Mouse (Mus musculus) right cerebral cortex, adult 18-20 months (tissue): ENCODE data around the gene Avpi1.

Experiments
- DNase-seq: peaks from one replicate; pipeline ENCODE4 v3.0.0; 2022; ENCODE audit warnings: mixed read lengths

Gene Avpi1

DNA sequence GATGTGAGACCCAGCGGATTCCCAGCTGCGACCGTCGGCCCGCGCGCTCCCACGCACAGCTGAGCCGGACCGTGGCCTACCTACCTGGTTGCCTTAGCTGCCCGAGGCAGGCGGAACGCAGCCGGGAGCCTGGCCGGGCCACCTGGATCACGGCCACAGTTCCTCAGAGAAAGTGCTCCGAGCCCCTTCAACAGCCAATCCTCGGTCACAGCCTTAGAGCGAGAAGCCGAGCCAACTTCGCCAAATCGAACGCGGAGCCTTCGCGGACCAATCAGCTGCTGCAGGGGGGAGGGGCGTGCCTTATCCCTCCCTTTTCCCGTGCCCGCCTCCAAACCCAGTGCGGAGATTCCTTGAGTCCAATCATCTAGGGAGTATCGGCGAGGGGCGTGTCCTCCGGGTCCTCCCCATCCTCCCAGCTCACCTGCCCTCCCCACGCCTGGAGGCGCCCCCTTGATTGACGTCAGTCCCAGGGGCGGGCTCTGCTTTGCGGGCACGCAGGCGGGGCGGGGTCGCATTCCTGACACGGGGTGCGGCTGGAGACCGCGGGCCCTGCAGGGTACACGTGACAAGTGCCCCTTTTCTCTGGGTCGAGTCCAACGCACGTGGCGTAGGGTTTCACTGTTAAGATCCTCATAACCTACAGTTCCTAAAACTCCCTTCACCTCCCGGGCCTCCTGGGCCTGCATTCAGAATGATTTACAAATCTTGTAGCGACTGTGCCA, at the start of gene Avpi1:
Gene Avpi1 (minus strand): TSS at position 273 of the 722 bp plus-strand sequence.
- DNase-seq, result peak; percentile 99

DNA sequence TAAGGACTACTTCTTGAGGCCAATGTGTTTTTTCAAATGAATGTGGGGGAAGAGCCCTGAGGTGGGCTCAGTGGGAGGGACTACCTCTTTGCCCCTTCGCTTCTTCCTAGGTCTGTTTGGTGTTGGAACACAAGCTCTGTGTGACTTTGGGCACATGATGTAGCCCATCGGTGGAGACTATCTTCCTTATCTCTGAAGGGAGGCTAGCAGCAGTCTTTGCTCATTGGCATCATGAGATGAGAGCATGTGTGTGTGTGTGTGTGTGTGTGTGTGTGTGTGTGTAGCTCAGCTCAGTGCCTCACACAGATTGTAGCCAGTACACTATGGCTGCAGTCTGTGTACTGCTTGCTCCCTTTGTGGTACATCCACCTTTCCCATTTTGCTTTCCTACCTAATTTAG, 48.6 kb upstream of the Avpi1 start:
- no peak for DNase-seq

GRCm38 (mm10) chr19:42176841-42177240, 48.0 kb upstream of the Avpi1 start:
- no peak for DNase-seq

GRCm38 (mm10) chr19:42170025-42170969, 41.4 kb upstream of the Avpi1 start:
- DNase-seq, result peak; percentile 95

GRCm38 (mm10) chr19:42169322-42169975, 40.6 kb upstream of the Avpi1 start:
- no peak for DNase-seq

GRCm38 (mm10) chr19:42167489-42167888, 38.6 kb upstream of the Avpi1 start:
- no peak for DNase-seq

- DNase-seq, result no peak
Observed at GRCm38 (mm10) chr19:42166766-42167165, 37.9 kb upstream of the Avpi1 start.

DNA sequence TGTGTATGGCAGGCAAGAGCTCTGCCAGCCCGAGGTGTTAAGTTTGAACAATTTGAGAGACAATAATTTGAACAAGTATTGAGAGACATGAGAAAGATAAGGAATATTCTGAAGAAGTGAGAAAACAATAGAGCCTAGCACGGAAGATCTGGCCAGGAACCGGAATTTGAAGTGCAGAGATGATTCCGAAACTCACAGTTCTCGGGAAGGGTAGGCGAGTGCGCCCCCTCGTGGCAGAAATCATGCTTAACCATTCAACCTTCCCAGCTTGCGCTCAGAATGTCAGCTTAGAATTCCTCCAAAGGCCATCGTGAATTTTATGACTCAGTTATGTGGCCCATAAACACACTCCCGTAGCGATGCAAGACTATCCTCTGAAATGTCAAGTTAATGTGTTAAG, 37.3 kb upstream of the Avpi1 start:
- peak; percentile 81 for DNase-seq

GRCm38 (mm10) chr19:42164188-42164587, 35.3 kb upstream of the Avpi1 start:
- DNase-seq, result no peak

DNA sequence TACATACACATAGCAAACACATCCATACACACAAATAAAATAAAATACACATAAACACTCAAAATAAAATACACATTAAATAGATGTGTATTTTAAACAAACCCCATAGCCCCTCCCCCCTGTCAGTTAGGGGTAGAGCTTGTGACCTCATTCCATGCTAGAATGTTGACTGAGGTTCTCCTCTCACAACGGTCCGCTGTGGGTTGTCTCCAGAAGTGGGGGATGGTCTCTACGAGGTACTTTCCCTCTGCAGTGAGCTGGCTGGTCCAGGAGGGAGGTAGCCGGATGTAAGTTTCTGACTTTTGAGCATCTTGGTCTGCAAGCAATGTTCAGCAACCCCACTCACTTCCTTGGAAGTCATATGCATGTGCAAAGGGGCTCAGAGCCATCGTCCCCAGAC, 34.9 kb upstream of the Avpi1 start, which contains the start of gene Zfyve27:
Gene Zfyve27 (plus strand): TSS at position 188 of the 400 bp plus-strand sequence.
- no peak for DNase-seq

GRCm38 (mm10) chr19:42158246-42159017, 29.6 kb upstream of the Avpi1 start:
- no peak for DNase-seq

DNA sequence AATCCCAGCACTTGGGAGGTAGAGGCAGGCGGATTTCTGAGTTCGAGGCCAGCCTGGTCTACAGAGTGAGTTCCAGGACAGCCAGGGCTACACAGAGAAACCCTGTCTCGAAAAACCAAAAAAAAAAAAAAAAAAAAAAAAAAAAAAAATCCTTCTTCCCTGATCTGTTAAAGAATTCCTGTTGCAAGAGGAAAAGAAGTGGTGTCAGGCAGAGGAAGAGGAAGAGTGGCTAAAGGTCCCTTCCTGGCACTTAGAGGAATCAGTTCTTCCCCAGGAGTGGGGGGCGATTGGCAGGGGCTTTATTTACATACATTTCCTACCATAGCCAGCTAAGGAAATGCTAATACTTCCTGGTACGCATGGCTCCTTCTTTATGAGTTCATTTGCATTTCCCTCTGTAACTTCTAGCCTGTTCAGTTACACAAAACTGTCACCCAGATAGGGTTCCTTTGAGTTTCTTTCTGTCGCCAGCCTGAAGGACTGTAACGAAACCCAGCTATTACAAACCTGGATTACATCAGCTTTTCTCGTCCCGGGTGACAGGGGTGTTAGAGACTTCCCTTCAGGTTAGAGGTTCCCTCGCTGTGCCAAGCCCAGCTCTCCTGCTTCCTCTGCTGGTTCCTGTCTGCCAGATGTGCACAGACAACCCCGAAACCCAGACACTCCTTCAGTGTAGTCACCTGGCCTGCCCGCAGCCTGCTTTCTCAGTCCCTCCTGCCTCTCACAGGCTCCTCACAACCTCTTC, 28.8 kb upstream of the Avpi1 start:
- no peak for DNase-seq

DNA sequence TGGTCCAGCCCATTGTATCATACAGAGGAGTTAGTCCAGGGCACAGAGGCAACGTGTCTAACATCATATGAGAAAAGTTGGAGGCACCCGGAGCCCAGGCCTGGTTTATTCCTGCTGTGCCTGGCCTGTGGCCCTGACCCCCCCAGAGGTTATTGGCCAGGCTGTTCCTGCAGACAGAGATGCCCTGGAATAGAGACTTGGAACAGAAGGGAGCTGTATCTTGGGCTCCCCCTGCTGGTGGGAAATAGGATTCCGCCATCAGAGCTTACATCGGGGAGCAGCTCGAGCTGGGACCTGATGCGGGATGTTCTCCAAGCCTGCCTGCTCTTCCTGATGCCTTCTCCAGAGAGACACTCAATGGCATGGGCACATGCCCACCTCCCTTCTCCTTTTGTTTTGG, 23.1 kb upstream of the Avpi1 start:
- peak; percentile 88 for DNase-seq

DNA sequence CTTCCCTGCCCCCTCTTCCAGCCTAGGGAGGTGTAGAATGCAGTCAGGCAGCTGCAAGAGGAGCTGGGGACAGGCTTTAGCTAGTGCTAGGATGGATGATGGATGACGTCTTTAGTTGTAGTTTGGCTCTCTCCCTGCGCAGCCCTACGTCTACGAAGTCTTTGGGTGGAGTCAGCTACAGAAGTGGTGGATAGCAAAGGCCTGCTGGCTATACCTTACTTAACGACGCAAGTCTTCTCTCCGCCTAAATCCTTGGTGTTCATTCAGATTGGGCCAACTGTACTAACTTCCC, 19.7 kb upstream of the Avpi1 start:
- DNase-seq, result no peak

GRCm38 (mm10) chr19:42147769-42148568, 19.1 kb upstream of the Avpi1 start:
- DNase-seq, result peak; percentile 79

DNA sequence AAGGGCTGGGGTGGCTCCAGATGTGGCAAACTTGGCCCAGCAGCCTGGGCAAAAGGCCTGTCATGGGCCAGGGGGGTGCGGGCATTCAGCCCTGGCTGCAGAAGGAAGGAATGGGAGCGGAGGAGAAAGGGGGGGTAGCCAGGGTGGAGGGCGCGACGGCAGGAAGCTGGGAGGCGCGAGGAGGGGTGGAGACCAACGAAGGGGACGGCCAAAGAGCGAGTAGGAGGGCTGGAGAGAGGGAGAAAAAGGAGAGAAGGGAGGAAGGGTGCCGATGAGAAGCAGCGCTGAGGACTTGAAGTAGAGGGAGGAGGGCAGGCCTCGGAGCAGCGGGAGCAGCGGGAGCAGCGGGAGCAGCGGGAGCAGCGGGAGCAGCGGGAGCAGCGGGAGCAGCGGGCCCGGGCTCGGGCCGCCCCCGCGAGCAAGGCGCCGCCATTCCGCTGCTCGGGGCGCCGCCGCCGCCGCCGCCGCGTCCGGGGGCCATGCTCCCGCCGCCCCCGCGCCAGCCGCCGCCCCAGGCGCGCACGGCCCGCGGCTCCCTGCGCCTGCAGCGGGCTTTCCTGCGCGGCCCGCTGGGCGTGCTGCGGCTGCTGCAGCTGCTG, 18.4 kb upstream of the Avpi1 start, which contains the start of gene Marveld1:
Gene Marveld1 (plus strand): TSS at position 231 of the 599 bp plus-strand sequence.
- DNase-seq, result peak; percentile 59

DNA sequence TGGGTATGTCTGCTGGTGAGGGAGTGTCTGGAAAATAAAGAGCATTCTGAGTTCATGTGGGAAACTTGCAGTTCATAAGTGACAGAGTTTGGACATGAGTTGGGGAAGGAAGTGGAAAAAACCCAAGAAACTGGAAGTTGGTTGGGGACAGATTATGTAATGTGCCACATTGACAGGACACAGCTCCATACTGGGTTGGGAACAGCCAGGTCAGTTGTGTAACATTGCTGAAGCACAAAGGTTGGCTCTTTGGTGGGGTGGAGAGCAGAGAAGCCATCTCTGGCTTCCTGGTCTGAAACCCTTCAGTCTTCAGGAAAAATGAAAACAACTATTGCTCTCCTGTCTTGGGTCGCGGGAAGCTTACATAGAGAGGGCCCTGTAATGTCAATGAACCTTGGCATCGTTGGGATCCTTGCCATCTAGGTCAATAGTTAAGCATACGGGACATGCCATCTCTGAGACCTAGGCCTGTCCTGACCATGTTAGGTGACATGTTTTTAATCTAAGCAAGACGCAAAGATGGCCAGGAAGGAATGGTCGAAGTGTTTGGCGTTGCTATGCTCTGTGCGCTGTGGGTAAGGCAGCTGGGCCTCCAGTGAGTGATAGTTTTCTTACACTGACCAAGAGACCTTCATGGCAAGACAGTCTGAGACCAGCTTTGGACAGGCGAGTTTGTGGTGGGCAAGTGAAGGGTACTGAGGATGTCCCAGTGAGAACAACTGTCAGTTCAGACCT, 17.6 kb upstream of the Avpi1 start:
- DNase-seq, result no peak

- no peak for DNase-seq
Observed at GRCm38 (mm10) chr19:42145731-42146130, 16.9 kb upstream of the Avpi1 start.

DNA sequence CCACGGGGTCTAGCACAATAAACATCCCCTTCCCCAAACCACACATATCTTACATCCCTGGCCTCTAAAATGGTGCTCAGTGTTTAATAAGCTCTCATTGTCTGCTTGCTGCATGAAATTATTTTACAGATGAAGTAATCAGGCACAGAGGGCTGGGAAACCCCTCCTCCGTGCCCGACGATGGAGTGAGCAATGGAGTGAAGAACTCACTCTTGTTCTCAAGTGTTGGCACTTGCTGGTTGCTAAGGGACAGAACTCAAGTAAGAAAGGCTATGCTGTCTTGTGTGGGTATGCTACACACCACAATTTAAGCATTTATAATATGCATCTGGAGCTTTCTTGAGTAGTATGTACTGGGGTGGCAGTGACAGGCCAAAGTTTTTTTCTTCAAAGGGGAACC, 16.4 kb upstream of the Avpi1 start:
- DNase-seq, result no peak
